Mouse (Mus musculus) embryonic fibroblast, embryonic 13.5 days (primary cell): ENCODE measurements around the gene Rpl14. TPM values are rescaled to one million over a fixed set of nuclear protein-coding genes. Genes with fewer than 3 reads are reported as not detected.

Experiments
- H3K27ac ChIP-seq: 2 replicates; pipeline ENCODE4 v1.5.1; 2012; ENCODE audit warnings: low read length, control low read depth, inconsistent platforms; ENCODE audit not compliant: insufficient read depth
- H3K4me1 ChIP-seq: 2 replicates; pipeline ENCODE4 v1.6.1; 2011; ENCODE audit warnings: low read length; ENCODE audit not compliant: control insufficient read depth, insufficient read depth
- H3K4me3 ChIP-seq: 2 replicates; pipeline ENCODE4 v1.5.1; 2011; ENCODE audit warnings: mild to moderate bottlenecking, control low read depth, low read length; ENCODE audit not compliant: insufficient read depth
- CTCF ChIP-seq: IDR thresholded peaks from 2 replicates; pipeline ENCODE4 v1.5.1; 2011; ENCODE audit warnings: mild to moderate bottlenecking, control low read depth, low read length, moderate library complexity, borderline replicate concordance; ENCODE audit not compliant: insufficient read depth
- POLR2A ChIP-seq: IDR thresholded peaks from 2 replicates; pipeline ENCODE4 v1.6.1; 2011; ENCODE audit warnings: low read depth, mild to moderate bottlenecking, control low read depth, low read length, moderate library complexity
- polyA plus RNA-seq: library from polyadenylated mRNA; stranded (reverse); fragments of >200 nt; gene quantifications from 2 replicates; pipeline ENCODE4 v1.2.4, GENCODE M21; 2011; ENCODE audit warnings: low read depth; ENCODE audit not compliant: missing spikeins, insufficient read length

Rpl14 gene
- polyA plus RNA-seq, 1 experiment, result 831 TPM

DNA sequence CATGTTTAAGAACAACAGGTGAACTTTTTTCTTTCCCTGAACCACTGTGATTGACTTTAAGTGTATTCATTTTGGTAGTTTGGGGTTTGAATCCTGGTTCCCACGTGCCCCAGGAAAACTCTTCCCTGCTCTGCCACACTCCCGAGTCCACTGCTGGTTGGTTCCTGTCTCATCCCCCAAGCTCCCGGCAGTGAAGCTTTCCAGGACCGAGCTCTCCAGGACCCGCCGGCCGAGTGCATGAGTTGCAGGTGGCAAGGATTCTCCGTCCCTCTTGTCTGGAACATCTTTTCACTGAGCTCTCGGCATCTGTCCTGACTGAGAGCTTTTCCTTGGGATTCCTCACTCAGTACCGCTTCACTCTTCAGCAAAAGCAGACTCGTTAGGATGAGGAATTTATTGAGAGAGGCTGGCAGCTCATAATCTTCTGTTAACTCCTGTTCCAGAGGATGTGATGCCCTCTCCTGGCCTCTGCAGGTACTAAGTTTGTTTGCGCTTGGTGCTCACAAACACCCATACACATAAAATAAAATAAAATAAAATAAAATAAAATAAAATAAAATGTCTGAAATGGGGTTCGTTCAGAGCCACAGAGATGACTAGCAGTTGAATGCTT is 1.4 kb upstream of the Rpl14 start:
- Histone ChIP-seq H3K27ac (no peak overlapping the region), H3K4me3 (no peak overlapping the region), H3K4me1 (peaks cover 3% of the 10 kb centered on the region)
- TF ChIP-seq POLR2A, result no peak
- no peak; the same call in 1 of the 2 replicates for TF ChIP-seq CTCF

DNA sequence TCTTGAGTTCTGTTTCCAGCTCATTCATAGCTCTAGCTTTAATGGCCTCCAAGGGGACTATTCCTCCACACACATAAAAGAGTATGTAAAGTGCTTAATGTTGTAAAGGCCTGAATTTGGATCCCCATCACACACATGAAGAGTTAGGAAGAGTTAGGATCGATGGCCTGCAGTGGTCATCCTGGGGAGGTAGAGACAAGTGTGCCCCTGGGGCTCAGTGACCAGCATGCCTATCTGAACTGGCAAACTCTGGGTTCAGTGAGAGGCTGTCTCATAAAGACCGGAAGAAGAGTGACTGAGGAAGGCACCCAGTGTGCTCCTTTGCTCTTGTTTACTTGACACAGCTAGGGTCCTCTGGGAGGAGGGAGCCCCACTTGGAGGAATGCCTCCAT is 914 bp upstream of the Rpl14 start:
- TF ChIP-seq CTCF (no peak), POLR2A (no peak)
- no peak overlapping the region for H3K27ac ChIP-seq
- H3K4me1 ChIP-seq, result peaks cover 5% of the 10 kb centered on the region
- H3K4me3 ChIP-seq, result no peak overlapping the region

DNA sequence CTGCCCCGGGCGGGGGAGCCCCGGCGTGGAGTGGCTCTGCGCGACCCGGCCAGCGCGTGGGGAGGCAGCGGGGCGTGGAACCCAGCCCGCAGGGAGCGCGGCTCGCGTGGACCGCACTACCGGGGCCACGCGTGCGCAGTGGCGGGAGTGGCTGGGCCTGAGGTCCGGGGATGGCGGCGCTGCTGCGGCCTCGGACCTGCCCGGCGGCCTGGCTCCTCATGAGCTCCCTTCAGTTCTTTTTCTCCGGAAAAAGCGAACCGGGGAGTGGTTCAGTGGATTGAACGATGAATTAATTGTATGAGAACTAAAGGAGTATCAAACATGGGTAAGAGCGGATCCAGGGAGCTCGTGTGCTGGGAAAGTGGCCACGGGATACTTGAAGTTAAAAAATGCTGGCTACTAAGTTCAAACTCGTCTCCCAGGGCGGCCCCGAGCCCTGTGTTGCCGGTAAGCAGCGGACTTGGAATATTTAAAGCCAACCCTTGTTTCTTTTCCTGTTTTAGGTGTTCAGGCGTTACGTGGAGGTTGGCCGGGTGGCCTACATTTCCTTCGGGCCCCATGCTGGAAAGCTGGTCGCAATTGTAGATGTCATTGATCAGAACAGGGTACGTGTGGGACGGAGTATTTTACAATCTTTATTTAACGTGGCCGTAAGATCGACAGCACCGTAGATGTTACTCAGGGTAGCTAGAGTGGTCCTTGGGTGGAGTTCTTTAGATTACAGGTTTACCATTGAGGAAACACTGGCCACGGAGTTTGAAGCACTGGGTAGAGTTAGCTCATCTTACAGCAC is 545 bp downstream of the Rpl14 start:
- peaks cover 5% of the 10 kb centered on the region for H3K4me1 ChIP-seq
- H3K27ac ChIP-seq, result peak overlapping the region; percentile 47
- peak overlapping the region; percentile 98 for H3K4me3 ChIP-seq
- TF ChIP-seq POLR2A (no peak), CTCF (no peak)

DNA sequence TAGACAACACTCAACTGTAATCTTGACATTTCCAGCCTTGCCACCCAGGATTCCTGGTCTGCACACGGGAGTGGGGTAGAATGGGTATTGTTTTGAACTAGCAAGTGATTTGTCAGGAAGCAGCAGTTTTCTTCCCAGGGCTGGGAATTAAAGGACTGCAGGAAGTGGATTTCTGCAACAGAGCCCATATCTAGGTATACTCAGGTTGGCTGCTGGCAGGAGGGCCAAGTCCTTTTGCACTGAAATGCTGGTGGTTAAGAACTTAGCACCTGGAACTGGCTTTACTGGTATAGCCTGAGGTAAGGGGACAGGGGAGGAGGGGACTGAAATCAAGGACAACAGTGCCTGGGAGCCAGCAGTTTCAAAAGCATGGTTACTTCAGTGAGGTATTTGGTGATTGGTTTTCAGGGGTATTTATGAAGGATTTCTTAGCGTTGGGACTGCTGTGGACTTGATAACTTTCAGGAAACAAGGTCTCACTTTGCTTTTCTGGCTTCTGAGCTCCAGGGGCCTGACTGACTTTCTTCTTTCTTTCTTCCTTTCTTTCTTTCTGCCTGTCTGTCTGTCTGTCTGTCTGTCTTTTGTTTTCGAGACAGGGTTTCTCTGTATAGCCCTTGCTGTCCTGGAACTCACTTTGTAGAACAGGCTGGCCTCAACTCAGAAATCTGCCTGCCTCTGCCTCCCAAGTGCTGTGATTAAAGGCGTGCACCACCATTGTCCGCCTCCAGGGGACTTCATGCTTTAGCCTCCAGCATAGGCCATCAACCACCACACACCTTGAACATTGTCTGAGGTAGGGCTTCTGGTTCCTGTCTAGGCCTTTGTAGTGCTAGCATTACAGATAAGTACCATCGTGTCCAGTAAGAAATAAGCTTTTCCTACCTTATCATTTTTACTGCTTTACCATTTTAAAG is 4.8 kb downstream of the Rpl14 start:
- TF ChIP-seq POLR2A (no peak), CTCF (no peak)
- no peak overlapping the region for H3K27ac ChIP-seq

GRCm38 (mm10) chr9:120576662-120577013 is 5.4 kb downstream of the Rpl14 start:
- no peak overlapping the region for H3K27ac ChIP-seq
- H3K4me1 ChIP-seq, result peaks cover 8% of the 10 kb centered on the region
- no peak overlapping the region for H3K4me3 ChIP-seq
- TF ChIP-seq POLR2A (no peak), CTCF (no peak)

More for the DNA sequence above, 4.8 kb downstream of the Rpl14 start:
- Histone ChIP-seq H3K4me1 (peaks cover 8% of the 10 kb centered on the region), H3K4me3 (no peak overlapping the region)

DNA sequence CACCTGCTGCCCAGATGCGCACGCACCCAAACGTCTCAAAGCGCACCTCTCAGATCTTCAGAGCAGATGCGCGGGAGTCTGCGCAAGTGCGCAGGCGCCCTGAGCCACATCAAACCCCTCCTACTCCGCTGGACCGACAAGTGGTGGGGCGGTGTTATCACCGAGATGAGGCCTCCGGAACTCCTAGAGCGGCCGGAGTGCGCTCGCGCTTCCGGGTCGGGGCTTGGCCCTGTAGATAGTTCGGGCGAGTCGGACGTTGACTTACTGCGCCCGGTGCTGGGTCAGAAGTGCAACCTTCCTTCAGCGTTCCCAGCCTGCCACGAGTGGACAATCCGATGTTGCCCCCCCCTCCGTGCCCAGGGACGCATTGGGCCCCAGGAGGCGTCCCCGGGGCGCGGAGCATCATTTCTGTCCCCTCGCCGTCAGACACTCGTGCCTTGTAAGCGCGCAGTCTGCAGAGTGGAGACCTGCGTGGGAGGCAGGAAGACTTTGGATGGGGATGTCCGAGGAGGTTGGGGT is 5.9 kb downstream of the Rpl14 start:
- TF ChIP-seq CTCF, result no peak
- peak; percentile 89 for TF ChIP-seq POLR2A
- H3K27ac ChIP-seq, result peak overlapping the region; percentile 14; the same call in 1 of the 2 replicates
- H3K4me1 ChIP-seq, result peaks cover 8% of the 10 kb centered on the region
- peak overlapping the region; percentile 55 for H3K4me3 ChIP-seq

GRCm38 (mm10) chr9:120577706-120578405 is 6.6 kb downstream of the Rpl14 start:
- H3K4me1 ChIP-seq, result peaks cover 8% of the 10 kb centered on the region
- H3K4me3 ChIP-seq, result peak overlapping the region; percentile 55
- TF ChIP-seq CTCF, result no peak
- peak; percentile 5; the same call in 1 of the 2 replicates for TF ChIP-seq POLR2A
- no peak overlapping the region; the same call in 1 of the 2 replicates for H3K27ac ChIP-seq

GRCm38 (mm10) chr9:120578701-120579100 is 7.5 kb downstream of the Rpl14 start:
- Histone ChIP-seq H3K27ac (no peak overlapping the region), H3K4me1 (peaks cover 10% of the 10 kb centered on the region), H3K4me3 (no peak overlapping the region)
- TF ChIP-seq POLR2A, result no peak
- no peak for TF ChIP-seq CTCF

- no peak for TF ChIP-seq POLR2A
- no peak for TF ChIP-seq CTCF
- peaks cover 9% of the 10 kb centered on the region for H3K4me1 ChIP-seq
- H3K4me3 ChIP-seq, result no peak overlapping the region
- H3K27ac ChIP-seq, result no peak overlapping the region
Measured at GRCm38 (mm10) chr9:120579808-120580207, 8.6 kb downstream of the Rpl14 start.
